Mouse (Mus musculus): ENCODE data around the gene Sema6b.
"Not testable (repeated sequence)": the region's sequence is repeated elsewhere in the genome, so short reads cannot be mapped to it uniquely, and the experiment has no call there.

DNA sequence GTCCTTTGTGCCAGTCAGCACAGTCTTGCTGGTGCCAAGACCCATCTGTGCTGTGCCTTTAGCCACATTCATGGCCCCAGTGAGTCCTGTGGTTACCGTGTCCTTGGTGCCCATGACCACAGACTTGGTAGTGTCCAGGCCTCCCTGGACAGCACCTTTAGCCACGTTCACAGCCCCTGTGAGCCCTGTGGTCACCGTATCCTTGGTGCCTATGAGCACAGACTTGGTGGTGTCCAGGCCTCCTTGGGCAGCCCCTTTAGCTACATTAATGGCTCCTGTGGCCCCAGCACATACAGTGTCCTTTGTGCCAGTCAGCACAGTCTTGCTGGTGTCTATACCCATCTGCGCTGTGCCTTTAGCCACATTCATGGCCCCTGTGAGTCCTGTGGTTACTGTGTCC, 33.7 kb downstream of the Sema6b start:
- not testable (repeated sequence) for TF ChIP-seq CTCF, POLR2A (IDR thresholded peaks at IDR 0.05; ENCODE audit: insufficient read depth, low read depth, low read length)

All from olfactory bulb, adult 2 months (tissue).